Mouse (Mus musculus) kidney, adult 2 months (tissue): ENCODE data around the gene 4933428G20Rik. TPM values are rescaled to one million over a fixed set of nuclear protein-coding genes. Genes with fewer than 3 reads are reported as not detected.

Experiments
- DNase-seq: peaks from one replicate; pipeline ENCODE4 v3.0.0; 2021
- H3K27ac ChIP-seq: fragments of 200-500 bp; 2 replicates; pipeline ENCODE4 v1.5.1; 2012; ENCODE audit warnings: low read depth, low read length, control low read depth, inconsistent platforms; ENCODE audit not compliant: insufficient read depth
- H3K27me3 ChIP-seq: fragments of 200-500 bp; replicated peaks from 2 replicates; pipeline ENCODE4 v1.6.1; 2012; ENCODE audit warnings: mild to moderate bottlenecking, moderate library complexity, low read length, inconsistent platforms; ENCODE audit not compliant: control insufficient read depth, insufficient read depth
- H3K36me3 ChIP-seq: fragments of 200-500 bp; 2 replicates; pipeline ENCODE4 v1.6.1; 2012; ENCODE audit warnings: mild to moderate bottlenecking, moderate library complexity, low read length, inconsistent platforms; ENCODE audit not compliant: control insufficient read depth, insufficient read depth
- H3K4me1 ChIP-seq: fragments of 200-500 bp; 2 replicates; pipeline ENCODE4 v1.6.1; 2011; ENCODE audit warnings: low read length; ENCODE audit not compliant: control insufficient read depth, insufficient read depth
- H3K4me3 ChIP-seq: fragments of 200-500 bp; 2 replicates; pipeline ENCODE4 v1.5.1; 2011; ENCODE audit warnings: mild to moderate bottlenecking, low read depth, low read length, control low read depth; ENCODE audit not compliant: insufficient read depth
- CTCF ChIP-seq: fragments of 200-500 bp; conservative IDR thresholded peaks from 2 replicates; pipeline ENCODE4 v1.5.1; 2011; ENCODE audit warnings: low read depth, mild to moderate bottlenecking, control low read depth, low read length, moderate library complexity, mixed read lengths; ENCODE audit not compliant: insufficient read depth, insufficient read length
- POLR2A ChIP-seq: fragments of 200-500 bp; IDR thresholded peaks from one replicate; pipeline ENCODE4 v1.6.1; 2011; ENCODE audit warnings: low read depth, low read length, control low read depth
- WGBS: fragments of 180-500 bp; shearing (Covaris S2); methylation state at CpG from one replicate; pipeline ENCODE4 v1.1.7; 2018; 5-methylcytosine and 5-hydroxymethylcytosine counted together
- polyA plus RNA-seq: library from polyadenylated mRNA; depleted of rRNA; stranded (reverse); fragments of >200 nt; gene quantifications from 2 replicates; pipeline ENCODE4 v1.2.3, GENCODE M21; 2012

4933428G20Rik gene
- polyA plus RNA-seq, 1 experiment, result not detected

- H3K27ac ChIP-seq, result no peak overlapping the region
- TF ChIP-seq POLR2A (no peak), CTCF (no peak)
- DNase-seq, result no peak
- H3K4me1 ChIP-seq, result peaks cover 10% of the 10 kb centered on the region
- 93% methylated on average over 15 of the region's 15 CpGs for WGBS
- no peaks in the 10 kb centered on the region for H3K27me3 ChIP-seq
- H3K4me3 ChIP-seq, result no peak overlapping the region
- H3K36me3 ChIP-seq, result no peaks in the 10 kb centered on the region
Measured at GRCm38 (mm10) chr11:97451625-97452024, 48.5 kb downstream of the 4933428G20Rik start.

- H3K36me3 ChIP-seq, result no peaks in the 10 kb centered on the region
- H3K27me3 ChIP-seq, result no peaks in the 10 kb centered on the region
- H3K4me1 ChIP-seq, result peaks cover 10% of the 10 kb centered on the region
- no peak for TF ChIP-seq CTCF
- 43% methylated on average over 10 of the region's 10 CpGs for WGBS
- no peak for DNase-seq
- H3K4me3 ChIP-seq, result peak overlapping the region; percentile 54
- H3K27ac ChIP-seq, result peak overlapping the region; percentile 80
Measured at GRCm38 (mm10) chr11:97450305-97450922, 49.7 kb downstream of the 4933428G20Rik start.

- peaks cover 10% of the 10 kb centered on the region for H3K4me1 ChIP-seq
- H3K27ac ChIP-seq, result peak overlapping the region; percentile 92
- no peaks in the 10 kb centered on the region for H3K36me3 ChIP-seq
- peak; percentile 88 for DNase-seq
- H3K27me3 ChIP-seq, result no peaks in the 10 kb centered on the region
- TF ChIP-seq POLR2A, result no peak
- TF ChIP-seq CTCF, result no peak
- H3K4me3 ChIP-seq, result peak overlapping the region; percentile 54
- 8% methylated on average over 15 of the region's 15 CpGs for WGBS
Measured at GRCm38 (mm10) chr11:97449601-97450293, 50.4 kb downstream of the 4933428G20Rik start.

- H3K4me3 ChIP-seq, result no peak overlapping the region
- DNase-seq, result no peak
- peak overlapping the region; percentile 92; the same call in 1 of the 2 replicates for H3K27ac ChIP-seq
- H3K36me3 ChIP-seq, result no peaks in the 10 kb centered on the region
- 87% methylated on average over 11 of the region's 11 CpGs for WGBS
- no peaks in the 10 kb centered on the region for H3K27me3 ChIP-seq
- H3K4me1 ChIP-seq, result peaks cover 10% of the 10 kb centered on the region
- TF ChIP-seq POLR2A, result no peak
- no peak for TF ChIP-seq CTCF
Measured at GRCm38 (mm10) chr11:97448611-97449394, 51.3 kb downstream of the 4933428G20Rik start.

GRCm38 (mm10) chr11:97447979-97448378 is 52.2 kb downstream of the 4933428G20Rik start:
- 84% methylated on average over 7 of the region's 7 CpGs for WGBS
- H3K27me3 ChIP-seq, result no peaks in the 10 kb centered on the region
- H3K4me3 ChIP-seq, result no peak overlapping the region
- no peak overlapping the region for H3K27ac ChIP-seq
- TF ChIP-seq CTCF, result no peak
- TF ChIP-seq POLR2A, result no peak
- DNase-seq, result no peak
- H3K36me3 ChIP-seq, result no peaks in the 10 kb centered on the region
- H3K4me1 ChIP-seq, result peaks cover 10% of the 10 kb centered on the region

- Histone ChIP-seq H3K4me1 (peaks cover 10% of the 10 kb centered on the region), H3K4me3 (no peak overlapping the region), H3K27ac (no peak overlapping the region), H3K27me3 (no peaks in the 10 kb centered on the region), H3K36me3 (no peaks in the 10 kb centered on the region)
- 82% methylated on average over 4 of the region's 4 CpGs for WGBS
- TF ChIP-seq CTCF (no peak), POLR2A (no peak)
- no peak for DNase-seq
Measured at GRCm38 (mm10) chr11:97445999-97446511, 54.1 kb downstream of the 4933428G20Rik start.
